Mouse (Mus musculus) testis, adult 2 months (tissue): ENCODE measurements around the gene Mylk3.

ENCODE experiments used
- CTCF ChIP-seq: fragments of 200-500 bp; IDR thresholded peaks from 2 replicates; pipeline ENCODE4 v1.5.1; 2012; ENCODE audit warnings: low read depth, mild to moderate bottlenecking, inconsistent platforms, low read length, moderate library complexity; ENCODE audit not compliant: control insufficient read depth, insufficient read depth, insufficient replicate concordance
- POLR2A ChIP-seq: fragments of 200-500 bp; IDR thresholded peaks from 2 replicates; pipeline ENCODE4 v1.6.1; 2012; ENCODE audit warnings: low read depth, mild to moderate bottlenecking, inconsistent platforms, low read length, moderate library complexity; ENCODE audit not compliant: control insufficient read depth

DNA sequence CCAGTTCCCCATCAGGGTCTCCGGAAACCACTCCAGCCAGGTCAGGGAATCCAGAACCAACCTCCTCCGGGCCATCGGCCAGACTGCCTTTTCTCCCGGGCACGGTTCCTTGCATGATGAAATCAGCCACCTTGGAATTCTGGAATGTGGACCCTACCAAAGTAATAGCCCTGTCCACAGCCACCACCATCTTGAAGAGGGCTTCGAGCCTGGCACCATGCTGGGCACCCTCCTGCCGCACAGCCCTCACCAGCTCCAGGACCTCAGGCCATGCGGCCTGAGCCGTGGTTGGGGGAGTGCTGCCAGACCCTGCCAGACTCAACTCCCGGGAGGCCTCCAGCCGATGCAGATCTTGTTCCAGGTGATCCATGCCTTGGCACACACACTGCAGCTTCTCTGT lies 21.5 kb downstream of the Mylk3 start:
- TF ChIP-seq POLR2A (no peak), CTCF (no peak)
